Mouse (Mus musculus): Measurements from ENCODE around the gene Brpf1.

- TF ChIP-seq POLR2A (IDR thresholded peaks at IDR 0.05; ENCODE audit: low read depth, low read length): no peak
- no peak for TF ChIP-seq CTCF (IDR thresholded peaks at IDR 0.05; ENCODE audit: extremely low read depth, insufficient read depth, insufficient read length, insufficient replicate concordance)
Observed at GRCm38 (mm10) chr6:113264429-113264828, 42.5 kb upstream of the Brpf1 start.
